Mouse (Mus musculus): ENCODE data around the gene Oprd1.

DNA sequence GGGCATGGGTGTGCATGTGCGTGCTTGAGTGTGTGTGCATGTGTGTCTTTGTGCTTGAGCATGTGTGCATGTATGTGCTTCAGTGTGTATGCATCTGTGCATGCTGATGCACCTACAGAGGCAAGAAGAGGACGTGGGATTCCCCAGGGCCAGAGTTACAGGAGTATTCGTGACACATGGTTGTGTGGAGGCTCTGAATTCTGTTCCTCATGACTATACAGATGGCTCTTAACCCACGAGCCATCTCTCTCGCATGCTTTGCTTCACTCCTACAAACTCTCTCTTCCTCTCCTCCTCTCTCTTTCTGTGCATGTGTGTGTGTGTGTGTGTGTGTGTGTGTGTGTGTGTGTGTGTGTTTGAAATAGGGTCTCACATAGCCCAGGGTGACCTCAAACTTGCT is 25.5 kb upstream of the Oprd1 start:
- TF ChIP-seq POLR2A (IDR thresholded peaks at IDR 0.05; ENCODE audit: control insufficient read depth, low read depth, low read length) = no peak
- no peak for TF ChIP-seq CTCF (IDR thresholded peaks at IDR 0.05; ENCODE audit: control insufficient read depth, insufficient read depth, insufficient replicate concordance, low read depth, low read length)

Data from testis, adult 2 months (tissue).